Mouse (Mus musculus) cerebellum, adult 11-12 months (tissue): ENCODE measurements around the gene Slc36a1.
A peak's percentile ranks its signal among the peaks of the same experiment; 100 is the strongest.

Experiments
- DNase-seq: peaks from one replicate; pipeline ENCODE4 v3.0.0; 2022

Slc36a1 gene

GRCm38 (mm10) chr11:55204159-55204596 lies at the start of gene Slc36a1:
TSS of gene Slc36a1 (plus strand) at chr11:55204350.
- peak; percentile 92 for DNase-seq

- DNase-seq, result no peak
Measured at GRCm38 (mm10) chr11:55154398-55155069, 49.6 kb upstream of the Slc36a1 start.

- DNase-seq, result no peak
Measured at GRCm38 (mm10) chr11:55155070-55155421, 49.1 kb upstream of the Slc36a1 start.

GRCm38 (mm10) chr11:55158785-55159359 lies 45.3 kb upstream of the Slc36a1 start:
- peak; percentile 61 for DNase-seq

GRCm38 (mm10) chr11:55162670-55163069 lies 41.5 kb upstream of the Slc36a1 start:
- DNase-seq, result no peak

GRCm38 (mm10) chr11:55164723-55165122 lies 39.4 kb upstream of the Slc36a1 start:
- DNase-seq, result no peak

GRCm38 (mm10) chr11:55165748-55166147 lies 38.4 kb upstream of the Slc36a1 start:
- DNase-seq, result no peak

- DNase-seq, result no peak
Measured at GRCm38 (mm10) chr11:55168504-55168903, 35.6 kb upstream of the Slc36a1 start.

GRCm38 (mm10) chr11:55168914-55169313 lies 35.2 kb upstream of the Slc36a1 start:
- DNase-seq, result no peak

GRCm38 (mm10) chr11:55170501-55170900 lies 33.6 kb upstream of the Slc36a1 start:
- DNase-seq, result no peak

GRCm38 (mm10) chr11:55178830-55179229 lies 25.3 kb upstream of the Slc36a1 start:
- DNase-seq, result no peak

- no peak for DNase-seq
Measured at GRCm38 (mm10) chr11:55179856-55180255, 24.3 kb upstream of the Slc36a1 start.

GRCm38 (mm10) chr11:55183124-55183523 lies 21.0 kb upstream of the Slc36a1 start:
- no peak for DNase-seq

GRCm38 (mm10) chr11:55184246-55184645 lies 19.9 kb upstream of the Slc36a1 start:
- DNase-seq, result no peak

- DNase-seq, result peak; percentile 88
Measured at GRCm38 (mm10) chr11:55184733-55185291, 19.3 kb upstream of the Slc36a1 start, which contains the start of gene Slc36a2. TSS of gene Slc36a2 (minus strand) at chr11:55185077.

- DNase-seq, result no peak
Measured at GRCm38 (mm10) chr11:55187292-55187691, 16.9 kb upstream of the Slc36a1 start.

GRCm38 (mm10) chr11:55187777-55188176 lies 16.4 kb upstream of the Slc36a1 start:
- no peak for DNase-seq

GRCm38 (mm10) chr11:55190216-55190615 lies 13.9 kb upstream of the Slc36a1 start:
- no peak for DNase-seq

GRCm38 (mm10) chr11:55197086-55197485 lies 7.1 kb upstream of the Slc36a1 start:
- DNase-seq, result no peak

- no peak for DNase-seq
Measured at GRCm38 (mm10) chr11:55197740-55198510, 6.2 kb upstream of the Slc36a1 start.

GRCm38 (mm10) chr11:55204602-55205001 lies 452 bp downstream of the Slc36a1 start:
- DNase-seq, result peak; percentile 34

GRCm38 (mm10) chr11:55208001-55208690 lies 4.0 kb downstream of the Slc36a1 start:
- no peak for DNase-seq

GRCm38 (mm10) chr11:55209032-55209431 lies 4.9 kb downstream of the Slc36a1 start:
- no peak for DNase-seq
